Mouse (Mus musculus) retina, adult 2 months (tissue): Measurements from ENCODE around the gene Fopnl.

ENCODE experiments used
- DNase-seq: peaks from one replicate; pipeline ENCODE4 v3.0.0-alpha.2; 2012; ENCODE audit warnings: low read depth, low spot score

Fopnl gene

DNA sequence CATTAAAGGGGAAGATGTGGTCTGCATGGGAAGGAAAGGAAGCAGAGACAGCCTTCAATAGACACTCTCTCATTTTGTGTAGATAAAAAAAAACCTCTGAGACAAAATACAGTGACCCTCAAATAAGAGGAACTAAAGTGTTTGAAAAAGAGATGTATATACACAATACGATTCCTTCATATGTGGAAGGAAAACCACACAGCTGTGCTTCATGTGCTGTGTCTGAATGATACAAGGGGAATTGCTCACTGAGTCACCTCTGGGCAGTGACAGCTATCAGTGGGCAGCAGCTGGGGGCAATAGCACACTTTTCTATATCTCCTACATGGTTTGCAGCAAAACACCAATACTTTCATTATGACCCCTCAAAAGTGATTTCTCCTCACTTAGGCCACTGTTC, 9.8 kb downstream of the Fopnl start:
- DNase-seq, result no peak

DNA sequence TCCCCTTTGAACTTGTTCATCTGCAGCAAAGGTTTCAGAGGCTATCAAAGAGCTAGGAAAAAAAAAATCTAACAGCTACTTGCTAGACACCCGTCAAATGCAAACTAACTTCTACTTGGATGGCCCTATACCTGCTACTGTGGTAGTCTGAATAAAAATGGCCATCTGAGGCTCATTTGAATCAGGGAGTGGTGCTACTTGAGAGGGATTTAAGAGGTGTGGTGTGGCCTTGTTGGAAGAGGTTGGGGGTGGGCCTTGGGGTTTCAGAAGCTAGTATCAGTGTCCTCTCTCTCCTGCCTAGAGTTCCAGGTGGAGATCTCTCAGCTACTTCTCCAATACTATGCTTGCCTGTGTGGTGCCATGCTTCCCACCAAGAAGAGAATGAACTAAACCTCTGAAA, 10.8 kb downstream of the Fopnl start:
- DNase-seq, result no peak

DNA sequence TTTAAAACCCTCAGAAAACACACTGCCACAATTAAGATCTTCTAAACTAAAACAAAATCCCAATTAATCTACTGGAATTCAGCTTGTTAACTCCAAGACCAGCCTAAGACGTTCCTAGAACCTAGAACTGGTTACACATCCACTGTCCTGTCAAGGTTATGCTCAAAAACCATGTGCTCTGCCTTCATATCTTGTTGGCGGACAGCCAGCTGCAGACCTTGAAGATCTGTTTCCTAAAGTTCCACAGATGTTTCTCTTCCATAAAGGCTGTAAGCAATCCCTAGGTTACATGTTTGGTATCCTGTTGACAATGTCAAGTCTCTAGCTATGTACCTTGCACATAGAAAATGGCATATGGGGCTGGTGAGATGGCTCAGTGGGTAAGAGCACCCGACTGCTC, 12.4 kb downstream of the Fopnl start:
- no peak for DNase-seq

DNA sequence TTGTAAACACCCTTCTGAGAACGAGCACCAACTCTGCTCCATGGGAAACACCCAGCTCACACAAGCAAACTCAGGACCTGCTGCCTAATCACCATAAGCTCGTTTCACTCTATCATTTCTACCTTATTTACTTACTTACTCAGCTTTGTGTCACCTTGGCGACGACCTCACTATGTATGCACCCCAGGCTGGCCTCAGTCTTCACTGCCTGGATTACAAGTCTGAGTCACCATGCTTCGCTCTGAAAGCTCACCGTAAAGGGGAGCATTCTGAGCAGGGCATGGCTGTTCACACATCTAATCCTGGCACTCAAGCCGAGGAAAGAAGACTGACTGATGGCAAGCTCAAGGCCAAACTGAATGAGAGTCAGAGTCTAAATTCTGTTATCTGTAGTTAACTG, 13.5 kb downstream of the Fopnl start:
- DNase-seq, result no peak

DNA sequence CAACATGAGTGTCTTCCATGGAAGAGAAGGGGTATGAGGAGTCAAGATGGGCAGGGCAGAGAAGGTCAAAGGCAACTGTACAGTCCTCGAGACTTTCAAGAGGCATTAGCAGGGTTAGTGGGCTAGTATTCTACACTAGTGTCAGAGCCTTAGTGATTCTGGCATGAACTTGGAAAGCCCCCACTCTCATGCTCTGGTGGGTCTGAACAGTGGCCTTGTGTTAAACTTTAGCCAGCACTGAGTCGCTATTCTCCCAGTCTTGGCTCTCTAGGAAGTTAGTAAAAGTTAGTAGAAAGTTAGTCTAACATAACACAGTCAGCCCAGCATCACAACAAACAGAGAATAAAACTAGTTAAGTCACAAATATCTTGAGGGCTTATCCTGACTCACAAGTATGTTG, 14.1 kb downstream of the Fopnl start:
- no peak for DNase-seq

DNA sequence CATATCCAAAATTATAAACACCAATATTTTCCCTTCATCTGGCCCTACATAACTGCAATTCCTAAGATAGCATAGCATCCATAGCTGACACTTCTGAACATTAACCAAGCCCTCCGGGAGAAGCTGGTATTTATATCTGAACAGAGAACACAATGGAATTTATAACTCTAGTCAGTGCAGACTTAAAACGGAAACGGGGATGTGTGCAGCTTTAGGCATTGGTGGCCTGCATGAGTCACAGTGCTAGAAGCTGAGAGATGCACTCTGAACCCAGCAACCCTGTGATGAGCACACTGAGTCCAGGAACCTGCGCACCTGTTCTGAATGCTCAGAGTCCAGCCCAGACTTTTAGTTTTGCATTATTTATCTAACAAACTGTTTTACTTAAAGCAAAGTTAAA, 18.7 kb downstream of the Fopnl start:
- no peak for DNase-seq

DNA sequence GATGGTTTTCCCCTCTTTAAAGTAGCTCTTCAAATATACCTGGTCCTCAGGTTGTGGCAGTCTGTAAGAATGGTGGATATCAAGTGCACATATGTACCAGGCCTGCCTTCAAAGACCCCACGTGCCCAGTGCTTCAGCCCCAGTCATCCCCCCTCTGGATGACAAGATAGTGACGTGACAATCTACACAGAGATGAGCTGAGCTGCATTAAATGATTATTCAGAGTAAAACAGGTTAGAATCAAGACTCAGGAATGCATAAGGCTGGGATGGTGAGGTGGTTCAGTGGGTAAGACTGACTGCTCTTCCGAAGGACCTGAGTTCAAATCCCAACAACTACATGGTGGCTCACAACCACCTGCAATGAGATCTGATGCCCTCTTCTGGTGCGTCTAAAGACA, 19.5 kb downstream of the Fopnl start:
- DNase-seq, result no peak

DNA sequence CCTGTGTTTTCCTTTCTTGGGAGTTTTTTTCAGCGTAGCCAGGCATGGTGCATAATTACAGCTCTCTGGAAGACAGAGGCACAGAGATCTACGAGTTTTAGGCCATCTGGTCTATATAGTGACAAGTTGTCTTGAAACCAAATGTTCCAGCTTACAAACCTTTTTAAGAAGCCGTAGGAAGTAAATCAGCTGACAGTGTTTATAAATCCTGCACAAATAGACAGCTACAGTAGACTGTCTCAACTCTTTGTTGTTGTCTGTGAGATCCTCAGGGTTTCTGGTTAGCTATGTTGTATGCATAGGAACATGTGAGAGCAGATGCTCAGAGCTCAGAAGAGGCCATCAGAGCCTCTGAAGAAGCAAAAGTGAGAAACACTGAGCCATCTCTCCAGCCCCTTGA, 20.1 kb downstream of the Fopnl start:
- no peak for DNase-seq

DNA sequence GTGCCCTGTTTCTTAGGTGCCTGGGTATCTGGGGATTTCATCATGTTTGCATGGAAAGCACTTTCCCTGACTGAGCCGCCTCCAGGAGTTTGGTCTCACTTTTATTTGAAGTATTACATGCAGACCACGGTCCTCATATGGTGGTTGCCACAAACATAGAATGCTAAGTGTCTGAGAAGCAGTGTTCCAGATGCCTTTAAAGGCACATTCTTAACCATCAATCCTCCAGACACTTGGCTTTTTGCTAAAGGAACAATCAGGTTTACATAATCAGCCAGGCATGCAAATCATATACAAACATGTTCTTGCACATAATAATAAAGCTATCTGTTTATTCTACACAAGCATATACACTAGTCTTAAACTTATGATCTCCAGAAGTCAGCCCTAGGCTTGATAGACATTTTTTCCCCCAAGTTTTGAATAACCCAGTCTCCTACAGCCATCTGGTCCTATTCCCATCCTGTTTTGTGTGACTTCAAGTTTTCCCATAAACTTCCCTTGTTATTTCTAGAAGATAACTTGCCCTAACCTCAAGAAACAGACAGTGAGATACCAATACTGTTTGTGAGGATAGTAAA, 20.6 kb downstream of the Fopnl start:
- DNase-seq, result no peak

DNA sequence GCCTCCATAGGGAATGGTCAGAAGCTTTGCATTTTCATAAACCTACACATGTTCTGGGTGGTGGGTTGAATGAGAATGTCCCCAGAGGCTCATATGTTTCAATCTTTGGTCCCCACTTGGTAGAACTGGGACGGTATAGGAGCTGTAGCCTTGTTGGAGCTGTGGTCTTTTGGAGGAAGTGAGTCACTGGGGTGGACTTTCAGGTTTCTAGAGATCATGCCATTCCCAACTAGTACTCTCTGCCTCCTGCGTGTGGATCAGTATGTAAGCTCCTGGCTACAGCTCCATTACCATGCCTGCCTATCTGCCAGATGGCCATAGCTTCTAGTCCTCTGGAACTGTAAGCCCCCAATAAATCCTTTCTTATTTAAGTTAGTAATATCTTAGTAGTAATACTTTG, 21.9 kb downstream of the Fopnl start:
- DNase-seq, result no peak

DNA sequence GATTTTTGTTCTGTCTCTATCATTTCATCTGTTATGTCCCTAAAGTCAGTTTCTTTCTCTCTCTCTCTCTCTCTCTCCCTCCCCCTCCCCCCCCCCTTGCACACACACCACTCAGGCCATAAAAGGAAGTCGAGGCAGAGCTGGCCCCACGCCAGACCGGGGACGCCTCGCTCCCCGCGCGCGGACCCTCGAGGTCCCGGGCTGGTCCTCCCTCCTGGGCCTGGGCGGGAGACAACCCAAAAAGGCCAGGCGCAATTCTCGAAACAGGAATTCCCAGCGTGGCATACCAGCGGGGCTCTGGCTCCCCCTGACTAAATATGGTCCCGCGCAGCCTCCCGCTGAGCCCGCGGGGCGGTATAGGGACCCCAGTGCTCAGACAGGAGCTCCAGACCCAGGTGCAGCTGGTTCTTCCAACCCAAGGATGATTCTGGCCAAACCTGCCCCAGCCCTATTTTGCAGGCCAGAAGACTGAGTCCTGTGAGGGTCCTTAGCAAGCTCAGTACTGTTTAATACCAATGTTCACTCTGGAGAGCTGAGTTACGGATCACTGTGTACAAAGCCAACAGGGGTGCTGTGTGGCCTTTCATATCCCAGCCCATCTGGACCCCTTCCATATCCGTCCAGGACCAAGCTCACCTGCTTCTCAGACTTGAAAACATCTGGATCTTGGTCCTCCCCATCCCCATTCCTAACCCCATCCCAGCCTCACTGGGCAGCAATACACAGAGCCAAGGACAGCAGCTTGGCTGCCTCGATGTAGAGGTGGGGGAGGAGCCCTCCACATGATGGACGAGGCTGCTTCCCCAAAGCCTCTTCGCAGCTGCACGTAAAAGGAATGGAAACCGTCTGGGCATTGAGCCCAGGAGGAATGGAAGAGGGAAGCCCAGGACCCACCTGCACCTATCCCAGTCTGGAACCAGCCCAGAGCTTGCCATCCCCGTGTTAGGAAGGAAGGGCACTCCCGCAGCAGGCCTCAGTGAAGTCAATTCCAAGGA, 24.7 kb downstream of the Fopnl start:
- no peak for DNase-seq

DNA sequence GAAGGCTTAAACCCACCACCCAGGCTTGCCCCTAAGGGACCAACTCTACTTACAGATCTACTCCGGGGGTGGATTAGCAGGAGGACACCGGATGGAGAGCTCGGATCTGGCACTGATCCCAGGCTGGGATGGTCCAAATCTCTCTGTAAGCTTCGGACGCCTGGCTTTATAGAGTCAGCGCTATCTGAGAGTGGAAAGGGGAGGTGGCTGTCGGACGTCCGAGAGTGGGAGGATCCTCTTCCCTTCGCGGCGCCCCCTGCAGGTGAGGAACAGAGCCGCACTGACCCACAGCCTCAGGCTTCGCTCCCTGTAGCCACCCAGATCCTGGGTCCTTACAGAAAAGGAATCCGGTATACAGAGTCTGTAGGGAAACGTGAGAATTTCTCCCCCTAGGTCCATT, 26.0 kb downstream of the Fopnl start, which contains the start of gene Myh11:
Myh11 (minus strand) TSS at position 150 of the 400 bp plus-strand sequence.
- DNase-seq, result peak; percentile 28

DNA sequence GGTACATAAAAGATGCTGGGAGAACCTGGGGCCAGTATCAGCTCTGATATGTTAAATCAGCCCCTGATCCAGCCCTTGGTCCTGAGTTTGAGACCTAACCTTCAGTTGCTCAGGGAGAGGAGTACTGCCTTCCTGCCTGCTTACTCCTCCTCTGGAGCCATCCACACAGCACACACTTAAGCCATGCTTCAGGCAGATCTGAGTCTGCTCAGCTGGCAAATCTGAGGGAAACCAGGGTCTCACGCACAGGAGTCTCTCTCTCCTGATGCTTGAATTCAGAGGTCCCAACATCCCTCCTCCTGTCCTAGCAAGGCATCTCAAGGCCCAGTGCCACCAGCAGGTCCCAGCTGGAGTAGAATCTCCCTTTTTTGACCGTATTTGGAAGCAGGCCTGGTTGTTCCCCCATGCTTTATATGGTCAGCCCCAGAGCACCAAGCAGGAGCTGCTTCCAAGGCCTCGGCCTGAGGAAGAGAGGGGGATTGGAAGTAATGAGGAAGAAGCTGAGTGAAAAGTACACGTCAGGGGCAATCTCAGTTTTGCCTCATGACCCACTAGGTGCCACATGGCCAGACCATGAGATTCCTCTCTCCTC, 44.7 kb downstream of the Fopnl start:
- DNase-seq, result no peak

DNA sequence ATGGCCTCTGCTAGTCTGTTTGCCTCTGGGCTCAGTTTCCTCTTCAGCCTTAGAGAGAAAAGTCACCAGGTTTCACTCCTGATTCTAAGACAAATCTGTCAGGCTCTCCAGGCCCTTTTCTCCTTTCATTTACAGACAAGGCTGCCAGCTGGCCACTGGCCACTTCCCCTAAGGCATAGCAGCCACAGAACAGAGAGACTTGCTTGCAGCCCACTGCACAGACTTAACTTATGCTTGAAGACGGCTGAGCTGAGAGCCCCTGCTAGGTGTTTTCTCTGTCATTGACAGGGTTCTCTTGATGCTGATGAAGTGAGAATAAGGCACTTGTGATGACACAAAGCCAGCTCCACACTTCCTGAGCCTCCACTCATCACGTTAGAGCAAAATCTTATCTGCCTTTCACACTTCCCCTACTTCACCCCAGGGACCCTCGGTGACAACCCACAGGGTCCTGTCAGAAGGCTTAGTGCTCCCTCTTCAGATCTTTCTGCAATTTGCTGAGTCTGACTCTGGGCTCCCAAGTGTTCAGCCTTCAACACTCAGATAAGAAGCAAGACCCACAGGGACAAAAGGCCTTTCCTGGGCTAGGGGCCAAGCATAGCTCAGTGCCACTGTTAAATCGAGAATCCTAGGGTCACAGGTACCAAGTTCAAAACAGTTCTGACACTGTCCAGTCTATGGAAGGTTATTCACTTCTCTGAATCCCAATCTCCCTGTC, 51.8 kb downstream of the Fopnl start:
- no peak for DNase-seq

DNA sequence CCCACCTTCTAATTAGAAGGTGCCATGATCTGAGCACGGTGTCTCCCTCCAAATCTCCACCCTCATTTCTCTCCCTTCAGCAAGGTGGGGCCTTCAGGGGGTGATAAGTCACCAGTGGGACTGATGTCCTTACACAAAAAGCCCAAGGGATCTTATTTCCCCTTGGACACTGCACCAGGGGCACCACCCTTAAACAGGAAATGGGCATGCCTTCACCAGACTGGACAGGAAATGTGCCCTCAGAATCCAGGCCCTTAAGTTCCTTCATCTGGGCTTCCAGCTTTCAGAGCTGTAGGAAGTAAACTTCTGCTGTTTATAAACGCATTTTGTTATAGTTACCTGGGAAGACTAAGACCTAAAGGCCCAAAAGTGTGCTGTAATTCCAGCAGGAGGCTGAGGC, 52.7 kb downstream of the Fopnl start:
- DNase-seq, result no peak

DNA sequence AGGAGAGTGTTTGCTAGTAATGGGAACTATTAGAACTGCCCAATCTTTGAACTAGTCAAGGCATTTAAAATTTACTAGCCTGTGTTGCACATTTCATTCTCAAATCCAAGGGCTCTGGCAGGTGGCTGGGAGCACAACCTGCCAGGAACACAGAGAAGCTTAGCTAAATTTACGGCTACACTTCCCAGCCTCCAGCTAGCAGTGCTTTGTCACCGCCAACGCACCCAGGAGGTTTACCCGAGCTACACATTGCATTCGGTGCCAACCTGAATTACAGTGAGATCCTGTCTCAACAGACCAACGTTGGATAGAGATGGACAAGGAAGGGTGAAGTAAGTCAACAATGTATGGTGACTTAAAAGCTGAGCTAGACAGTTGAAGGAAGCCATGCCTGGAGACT, 54.0 kb downstream of the Fopnl start:
- no peak for DNase-seq

DNA sequence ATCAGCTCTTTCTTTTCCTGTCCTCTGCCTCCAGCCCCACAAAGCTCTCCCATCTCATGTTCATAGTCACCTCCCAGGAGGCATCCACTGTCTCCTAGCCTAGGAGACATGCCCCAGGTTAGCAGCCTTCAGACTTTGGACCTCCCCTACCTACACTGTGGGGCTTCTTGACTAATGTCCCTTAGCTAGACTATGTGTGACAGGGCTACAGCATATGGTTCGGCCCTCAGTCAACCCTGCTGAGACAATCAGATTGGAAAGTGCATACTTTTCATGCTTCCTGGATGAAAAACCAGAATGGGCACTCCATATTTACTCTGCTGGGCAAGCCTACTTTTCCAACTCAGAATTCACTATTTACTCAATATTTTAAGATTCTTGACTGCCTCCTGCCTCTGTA, 54.8 kb downstream of the Fopnl start:
- DNase-seq, result no peak

DNA sequence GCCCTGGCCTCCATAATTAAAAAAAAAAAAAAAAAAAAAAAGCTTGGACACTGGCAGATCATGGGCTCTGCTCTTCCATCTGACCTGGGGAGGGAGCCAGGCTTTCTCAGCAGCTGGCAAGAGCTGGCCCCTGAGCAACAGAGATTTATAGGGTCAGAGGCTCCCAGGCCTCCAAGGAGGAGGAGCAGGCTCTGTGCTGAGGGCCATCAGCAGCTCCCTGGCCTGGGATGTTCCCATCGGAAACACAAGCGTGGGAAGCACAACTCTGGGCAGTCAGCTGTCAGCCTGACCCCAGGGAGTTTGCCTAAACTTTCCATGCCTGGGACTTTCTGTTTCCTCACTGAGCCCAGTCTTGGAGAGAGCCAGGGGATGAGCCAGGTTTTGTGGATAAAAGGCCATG, 58.3 kb downstream of the Fopnl start:
- DNase-seq, result no peak

DNA sequence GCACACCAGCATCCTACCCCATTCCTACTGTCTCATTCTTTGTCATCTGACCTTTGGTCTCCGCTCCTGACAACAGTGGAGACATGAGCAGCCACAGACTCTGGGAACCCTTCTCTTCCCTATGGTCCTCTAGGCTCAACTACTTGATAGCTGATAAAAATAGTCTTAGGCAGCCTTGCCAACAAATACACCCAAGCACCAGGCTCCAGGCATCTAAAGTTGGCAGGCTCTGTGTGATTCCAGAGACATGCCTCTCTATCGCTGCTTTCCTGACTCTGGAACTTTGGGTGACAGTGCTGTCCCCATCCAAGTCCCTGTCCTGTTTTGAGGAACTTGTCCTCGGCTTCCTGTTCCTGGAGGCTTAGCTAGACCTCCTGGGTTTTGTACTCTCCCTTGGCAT, 63.6 kb downstream of the Fopnl start:
- no peak for DNase-seq

DNA sequence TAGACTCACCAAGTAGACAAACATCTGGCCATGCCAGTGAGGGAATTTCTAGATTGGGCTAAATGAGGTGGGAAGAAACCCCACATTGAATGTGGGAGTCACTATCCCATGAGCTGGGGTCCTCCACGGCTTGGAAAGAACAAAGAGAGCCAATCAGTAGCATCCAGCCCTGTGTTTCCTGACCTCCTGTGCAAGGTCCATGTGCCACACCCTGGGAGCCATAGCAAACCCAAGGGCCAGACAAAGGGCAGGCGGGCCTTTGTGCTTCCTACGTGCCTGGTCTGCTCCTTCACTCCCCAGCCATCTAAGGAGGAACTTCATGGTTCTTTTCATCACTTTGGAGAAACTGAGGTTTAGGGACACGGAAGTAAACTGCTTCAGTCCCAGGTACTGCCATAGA, 64.3 kb downstream of the Fopnl start:
- DNase-seq, result no peak

DNA sequence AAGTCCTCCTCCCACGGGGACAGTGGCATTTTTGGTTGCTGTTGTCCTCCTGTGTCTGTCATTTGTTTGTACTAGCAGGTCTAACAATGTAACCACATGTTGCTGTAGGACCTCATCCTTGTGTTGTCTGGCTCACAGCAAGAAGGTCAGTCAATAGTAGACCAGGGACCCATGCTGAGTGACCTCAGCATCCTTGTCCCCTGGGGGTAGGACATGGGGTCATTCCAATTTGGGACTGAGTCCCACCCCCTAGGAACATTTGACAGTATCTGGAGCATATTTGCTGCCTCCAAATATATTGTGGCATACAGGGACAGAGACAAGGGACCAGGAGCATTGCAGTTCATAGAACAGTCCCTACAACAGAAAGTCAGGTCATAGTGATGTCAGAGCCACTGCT, 67.3 kb downstream of the Fopnl start:
- DNase-seq, result no peak
